8 mouse cellular contexts compared by ENCODE assay signal in genomic region chr19:3853891-3854290, GRCm38 (mm10). TPM values are rescaled to one million over a fixed set of nuclear protein-coding genes. Genes with fewer than 3 reads are reported as not detected.
DNase-seq lines count a peak whose midpoint lies in the region; ATAC-seq and TF ChIP-seq lines count a peak whose summit lies in the region.

No protein-coding gene starts in this region.

- H3K27ac ChIP-seq in forebrain, embryonic 13.5 days, result no peak overlapping the region
- H3K27ac ChIP-seq in forebrain, postnatal 0 days (ENCODE audit: low read depth, low read length), result no peak overlapping the region
- no peak overlapping the region for H3K27ac ChIP-seq in stomach, embryonic 16.5 days (ENCODE audit: low read length)
- H3K27ac ChIP-seq in forebrain, embryonic 15.5 days (replicated peaks), result no peak overlapping the region

- H3K4me1 ChIP-seq in forebrain, embryonic 13.5 days, result peaks cover 42% of the 10 kb centered on the region
- H3K4me1 ChIP-seq in forebrain, postnatal 0 days (ENCODE audit: insufficient read depth), result peaks cover 19% of the 10 kb centered on the region
- peaks cover 23% of the 10 kb centered on the region for H3K4me1 ChIP-seq in stomach, embryonic 16.5 days (ENCODE audit: control insufficient read depth, insufficient read depth, low read length)
- peaks cover 41% of the 10 kb centered on the region for H3K4me1 ChIP-seq in forebrain, embryonic 15.5 days

- no peaks in the 10 kb centered on the region for H3K9me3 ChIP-seq in forebrain, embryonic 13.5 days (replicated peaks)
- no peaks in the 10 kb centered on the region for H3K9me3 ChIP-seq in forebrain, postnatal 0 days (ENCODE audit: low read length)
- H3K9me3 ChIP-seq in stomach, embryonic 16.5 days (replicated peaks; ENCODE audit: control insufficient read depth, low read length), result no peaks in the 10 kb centered on the region
- no peaks in the 10 kb centered on the region for H3K9me3 ChIP-seq in forebrain, embryonic 15.5 days

- WGBS in forebrain, embryonic 13.5 days, result 85% methylated on average over 1 of the region's 1 CpGs
- WGBS in forebrain, postnatal 0 days, result 88% methylated on average over 1 of the region's 1 CpGs
- WGBS in stomach, embryonic 16.5 days, result 77% methylated on average over 1 of the region's 1 CpGs
- 78% methylated on average over 1 of the region's 1 CpGs for WGBS in forebrain, embryonic 15.5 days

- DNase-seq in forebrain, postnatal 0 days, result no peak
- DNase-seq in right cerebral cortex, adult 18-20 months, result peak; percentile 17
- no peak for DNase-seq in right cerebral cortex, postnatal 25 days
- peak; percentile 51 to 71 for DNase-seq in kidney, postnatal 36 days

- no peaks in the 10 kb centered on the region for H3K36me3 ChIP-seq in forebrain, embryonic 13.5 days (ENCODE audit: poor library complexity, severe bottlenecking)
- no peaks in the 10 kb centered on the region for H3K36me3 ChIP-seq in forebrain, postnatal 0 days (ENCODE audit: insufficient read depth)
- no peaks in the 10 kb centered on the region for H3K36me3 ChIP-seq in stomach, embryonic 16.5 days (ENCODE audit: control insufficient read depth, insufficient read depth, low read length)
- no peaks in the 10 kb centered on the region for H3K36me3 ChIP-seq in forebrain, embryonic 15.5 days

- no peaks in the 10 kb centered on the region for H3K27me3 ChIP-seq in forebrain, embryonic 13.5 days
- H3K27me3 ChIP-seq in forebrain, postnatal 0 days (ENCODE audit: insufficient read depth, low read length), result no peaks in the 10 kb centered on the region
- no peaks in the 10 kb centered on the region for H3K27me3 ChIP-seq in stomach, embryonic 16.5 days (ENCODE audit: control insufficient read depth, insufficient read depth, low read length)
- H3K27me3 ChIP-seq in forebrain, embryonic 15.5 days, result no peaks in the 10 kb centered on the region

- ATAC-seq in forebrain, embryonic 13.5 days, result no peak
- no peak for ATAC-seq in forebrain, postnatal 0 days
- no peak for ATAC-seq in stomach, embryonic 16.5 days (ENCODE audit: insufficient read depth, low FRiP score)
- ATAC-seq in forebrain, embryonic 15.5 days (replicated peaks), result no peak
- ATAC-seq in frontal cortex, adult (ENCODE audit: low TSS enrichment), result no peak

- H3K9ac ChIP-seq in forebrain, embryonic 13.5 days, result no peak overlapping the region
- H3K9ac ChIP-seq in forebrain, postnatal 0 days, result no peak overlapping the region
- H3K9ac ChIP-seq in stomach, embryonic 16.5 days (ENCODE audit: low read length), result no peak overlapping the region
- H3K9ac ChIP-seq in forebrain, embryonic 15.5 days (replicated peaks), result no peak overlapping the region

- peak overlapping the region; percentile 70; the same call in 1 of the 2 replicates for H3K4me2 ChIP-seq in forebrain, embryonic 13.5 days
- no peak overlapping the region for H3K4me2 ChIP-seq in forebrain, postnatal 0 days (ENCODE audit: low read depth)
- H3K4me2 ChIP-seq in stomach, embryonic 16.5 days (ENCODE audit: low read depth, low read length), result peak overlapping the region; percentile 82; the same call in 1 of the 2 replicates
- H3K4me2 ChIP-seq in forebrain, embryonic 15.5 days (replicated peaks), result no peak overlapping the region

- H3K4me3 ChIP-seq in forebrain, embryonic 13.5 days, result no peak overlapping the region
- no peak overlapping the region for H3K4me3 ChIP-seq in forebrain, postnatal 0 days (ENCODE audit: low read depth, low read length)
- no peak overlapping the region for H3K4me3 ChIP-seq in stomach, embryonic 16.5 days (replicated peaks; ENCODE audit: low read length)
- H3K4me3 ChIP-seq in forebrain, embryonic 15.5 days, result no peak overlapping the region

- no peak for TF ChIP-seq CTCF in forebrain, postnatal 0 days (IDR thresholded peaks at IDR 0.05; ENCODE audit: low read depth)

RNA-seq across cellular contexts. Expression of gene Chka, which starts 2.3 kb away (rescaled TPM):
- 53.1 and 54.8 TPM in 2 replicates for polyA plus RNA-seq in forebrain, embryonic 13.5 days (2015; fragmentation: Nextera tagmentation; extraction: Ambion mirVana)
- total RNA-seq in forebrain, postnatal 0 days (2014; rRNA removed), result 67.0 and 69.4 TPM in 2 replicates
- polyA plus RNA-seq in forebrain, postnatal 0 days (2015; fragmentation: Nextera tagmentation; extraction: Ambion mirVana), result 49.4 and 53.9 TPM in 2 replicates
- 42.2 and 44.4 TPM in 2 replicates for polyA plus RNA-seq in stomach, embryonic 16.5 days (2015; fragmentation: Nextera tagmentation; extraction: Ambion mirVana)
- 62.4 and 62.5 TPM in 2 replicates for polyA plus RNA-seq in forebrain, embryonic 15.5 days (2015; fragmentation: Nextera tagmentation; extraction: Ambion mirVana)

RNA-seq across cellular contexts. Expression of gene Tcirg1, which starts 53.0 kb away (rescaled TPM):
- 10.4 and 11.3 TPM in 2 replicates for polyA plus RNA-seq in forebrain, embryonic 13.5 days (2015; fragmentation: Nextera tagmentation; extraction: Ambion mirVana)
- 21.4 and 23.5 TPM in 2 replicates for total RNA-seq in forebrain, postnatal 0 days (2014; rRNA removed)
- 9.3 and 9.9 TPM in 2 replicates for polyA plus RNA-seq in forebrain, postnatal 0 days (2015; fragmentation: Nextera tagmentation; extraction: Ambion mirVana)
- 43.1 and 46.6 TPM in 2 replicates for polyA plus RNA-seq in stomach, embryonic 16.5 days (2015; fragmentation: Nextera tagmentation; extraction: Ambion mirVana)
- polyA plus RNA-seq in forebrain, embryonic 15.5 days (2015; fragmentation: Nextera tagmentation; extraction: Ambion mirVana), result 11.9 and 13.3 TPM in 2 replicates

RNA-seq across cellular contexts. Expression of gene Ndufs8, which starts 58.7 kb away (rescaled TPM):
- 197 and 208 TPM in 2 replicates for polyA plus RNA-seq in forebrain, embryonic 13.5 days (2015; fragmentation: Nextera tagmentation; extraction: Ambion mirVana)
- total RNA-seq in forebrain, postnatal 0 days (2014; rRNA removed), result 137 and 148 TPM in 2 replicates
- polyA plus RNA-seq in forebrain, postnatal 0 days (2015; fragmentation: Nextera tagmentation; extraction: Ambion mirVana), result 261 and 281 TPM in 2 replicates
- polyA plus RNA-seq in stomach, embryonic 16.5 days (2015; fragmentation: Nextera tagmentation; extraction: Ambion mirVana), result 271 and 298 TPM in 2 replicates
- 195 and 201 TPM in 2 replicates for polyA plus RNA-seq in forebrain, embryonic 15.5 days (2015; fragmentation: Nextera tagmentation; extraction: Ambion mirVana)

Comparison
In these comparisons a context has a peak if more than half of its experiments do, and no peak if none do; other contexts are left out.
1. H3K4me2 ChIP-seq: peak in forebrain, embryonic 13.5 days (single experiment) and stomach, embryonic 16.5 days (single experiment); none in forebrain, postnatal 0 days (single experiment) and forebrain, embryonic 15.5 days (single experiment).
2. DNase-seq: peak in right cerebral cortex, adult 18-20 months (single experiment) and kidney, postnatal 36 days (2 of 2); none in forebrain, postnatal 0 days (single experiment) and right cerebral cortex, postnatal 25 days (single experiment).